Mouse (Mus musculus): ENCODE data around the gene Arhgef28. TPM values are rescaled to one million over a fixed set of nuclear protein-coding genes. Genes with fewer than 3 reads are reported as not detected.
A peak's percentile ranks its signal among the peaks of the same experiment; 100 is the strongest.
"Not testable (repeated sequence)": the region's sequence is repeated elsewhere in the genome, so short reads cannot be mapped to it uniquely, and the experiment has no call there.

The Arhgef28 gene
- total RNA-seq, 4 experiments from 2014 or later = 15.1 to 41.9 (median 31.5) TPM

DNA sequence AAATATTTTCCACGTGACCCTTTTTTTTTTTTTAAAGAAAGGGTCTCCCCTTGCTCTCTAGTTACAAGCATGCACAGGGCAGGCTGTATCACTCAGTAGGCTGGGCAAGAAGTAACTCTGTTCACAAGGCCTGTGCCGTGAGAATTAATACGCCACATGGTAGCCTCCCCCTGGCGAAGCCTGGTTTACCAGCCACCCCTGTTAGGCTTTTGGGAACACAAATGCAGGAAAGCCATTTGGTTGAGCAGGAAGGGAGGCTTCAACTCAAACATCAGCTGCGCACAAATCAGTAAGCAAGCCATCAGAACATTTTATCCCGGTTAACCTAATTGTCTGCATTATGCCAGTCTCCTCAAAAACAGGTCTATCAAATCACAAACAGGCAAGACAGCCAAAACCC lies 136.6 kb downstream of the Arhgef28 start:
- DNase-seq = no peak

DNA sequence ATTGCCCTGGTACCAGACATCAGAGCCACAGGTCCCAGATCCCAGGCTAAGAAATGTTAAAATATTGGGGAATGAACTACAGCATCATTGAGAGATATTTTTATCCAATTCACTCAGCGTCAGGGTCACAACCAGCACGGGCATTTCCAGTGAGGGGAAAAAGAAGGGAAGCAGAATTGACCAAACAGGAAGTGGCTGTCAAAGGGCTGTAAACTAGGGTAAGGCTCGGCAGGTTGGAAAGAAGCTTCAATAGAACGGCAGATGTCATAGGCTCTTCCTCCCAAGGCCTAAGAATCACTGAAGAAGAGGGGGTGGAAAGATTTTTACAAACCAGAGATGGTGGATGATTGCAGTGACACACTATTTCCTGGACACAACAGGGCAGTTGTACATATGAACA lies 143.4 kb downstream of the Arhgef28 start:
- DNase-seq = no peak

DNA sequence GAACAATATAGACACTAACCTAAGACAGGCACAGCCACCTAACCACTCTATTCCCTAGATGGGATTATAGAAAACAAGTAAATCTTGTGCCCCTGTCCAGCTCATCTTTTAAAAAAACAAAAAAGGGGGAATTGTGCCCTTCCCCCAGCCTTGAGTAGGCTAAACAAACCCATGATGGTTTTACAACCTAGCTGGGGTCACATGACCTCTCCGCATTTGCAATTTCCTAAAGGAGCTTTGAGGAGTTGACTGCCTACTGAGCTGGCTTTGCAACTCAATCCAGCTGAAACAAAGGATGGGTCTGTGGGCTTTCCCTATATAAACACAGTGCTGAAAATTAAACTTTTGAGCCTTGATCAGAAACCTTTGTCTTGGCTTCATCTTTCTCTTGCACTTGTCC lies 146.1 kb downstream of the Arhgef28 start:
- not testable (repeated sequence) for DNase-seq

DNA sequence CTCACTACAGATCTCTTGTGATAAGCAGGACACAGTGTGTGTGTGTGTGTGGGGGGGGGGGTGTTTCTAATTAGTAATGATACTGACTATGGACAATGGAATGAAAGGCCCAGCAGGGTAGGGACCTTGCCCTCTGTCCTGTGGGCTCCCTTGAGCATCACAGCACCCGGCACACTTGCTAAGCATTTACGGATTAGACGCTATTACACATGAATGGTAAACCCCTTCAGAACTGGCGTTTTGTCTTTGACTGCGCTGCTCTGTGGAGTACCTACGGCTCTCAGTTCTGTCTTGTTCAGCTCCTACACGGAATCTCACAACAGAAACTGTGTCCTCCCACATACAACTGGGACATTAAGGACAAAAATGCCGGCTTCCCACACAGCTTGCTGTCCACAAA lies 151.0 kb downstream of the Arhgef28 start:
- no peak for DNase-seq

DNA sequence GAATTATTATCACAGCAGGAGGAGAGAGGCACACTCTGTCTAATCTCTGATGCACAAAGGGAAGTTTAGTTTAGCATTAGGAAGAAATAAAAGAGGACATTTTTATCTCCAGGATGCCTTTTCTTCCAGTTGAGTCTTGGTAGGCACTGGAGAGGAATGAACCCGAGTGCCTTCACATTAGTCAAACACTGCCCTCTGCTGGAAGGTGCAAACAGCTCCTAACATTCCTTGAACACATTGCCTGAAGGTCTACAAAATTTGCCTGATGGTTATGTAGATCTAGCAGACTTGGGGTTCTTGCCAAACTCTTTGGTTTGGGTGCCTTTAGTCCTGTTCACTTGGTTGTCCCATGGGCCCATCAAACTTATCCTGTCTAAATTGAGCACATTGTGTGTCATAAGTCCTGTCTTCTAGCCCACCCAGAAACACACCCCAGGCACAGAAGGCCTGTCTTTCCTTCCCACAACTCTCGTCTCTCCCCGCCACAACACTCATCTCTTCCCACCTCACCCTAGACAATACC lies 165.6 kb downstream of the Arhgef28 start:
- no peak for DNase-seq

DNA sequence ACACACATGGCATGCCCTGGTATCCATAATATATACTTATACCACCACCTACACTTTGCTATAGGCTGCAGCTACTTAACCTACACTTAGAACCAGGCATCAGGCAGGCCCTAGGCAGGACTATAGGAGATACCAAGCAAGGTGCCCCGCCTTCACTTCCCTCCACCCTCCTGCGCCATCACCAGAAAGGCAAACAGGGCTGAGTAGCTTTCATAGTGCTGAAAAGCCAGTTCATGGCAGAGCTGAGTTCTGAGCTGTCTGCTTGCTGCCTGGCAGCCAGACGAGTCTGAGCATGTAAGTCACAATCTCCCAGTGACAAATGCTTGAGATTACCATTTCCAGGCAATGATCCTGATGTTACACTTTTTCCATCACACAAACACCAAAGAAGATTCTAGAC lies 167.5 kb downstream of the Arhgef28 start:
- no peak for DNase-seq

DNA sequence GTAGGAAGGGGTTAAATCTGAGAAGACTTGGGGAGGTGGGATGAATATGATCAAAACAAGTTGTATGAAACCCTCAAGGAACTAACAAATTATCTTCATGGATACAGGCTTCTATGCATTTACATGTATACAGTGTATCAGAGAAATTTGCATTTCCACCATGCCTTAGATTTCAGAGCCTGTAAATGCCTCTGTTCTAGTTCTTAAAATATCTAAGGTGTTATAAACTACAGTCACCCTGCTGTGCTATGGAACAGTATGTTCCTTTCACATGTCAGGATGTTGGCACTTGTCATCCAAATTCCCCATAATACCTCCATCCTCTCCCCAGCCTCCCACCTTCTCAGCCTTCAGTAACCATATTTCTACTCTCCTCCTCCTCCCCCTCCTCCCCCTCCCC lies 168.5 kb downstream of the Arhgef28 start:
- no peak for DNase-seq

DNA sequence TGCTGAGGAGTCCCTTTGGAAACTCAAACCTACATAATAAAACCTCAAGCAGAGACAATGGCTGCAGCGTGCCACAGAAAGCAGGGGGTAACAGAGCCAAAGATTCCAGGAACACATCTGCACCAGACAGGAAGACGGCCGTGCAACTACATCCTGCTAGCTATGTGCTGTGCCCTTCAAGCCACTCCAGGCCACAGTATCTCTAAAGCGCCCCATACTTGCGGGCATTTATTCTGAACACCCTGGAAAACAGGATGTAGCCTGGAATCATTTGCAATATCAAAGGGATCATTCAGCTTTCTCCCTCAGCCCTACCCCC lies 174.6 kb downstream of the Arhgef28 start:
- no peak for DNase-seq

DNA sequence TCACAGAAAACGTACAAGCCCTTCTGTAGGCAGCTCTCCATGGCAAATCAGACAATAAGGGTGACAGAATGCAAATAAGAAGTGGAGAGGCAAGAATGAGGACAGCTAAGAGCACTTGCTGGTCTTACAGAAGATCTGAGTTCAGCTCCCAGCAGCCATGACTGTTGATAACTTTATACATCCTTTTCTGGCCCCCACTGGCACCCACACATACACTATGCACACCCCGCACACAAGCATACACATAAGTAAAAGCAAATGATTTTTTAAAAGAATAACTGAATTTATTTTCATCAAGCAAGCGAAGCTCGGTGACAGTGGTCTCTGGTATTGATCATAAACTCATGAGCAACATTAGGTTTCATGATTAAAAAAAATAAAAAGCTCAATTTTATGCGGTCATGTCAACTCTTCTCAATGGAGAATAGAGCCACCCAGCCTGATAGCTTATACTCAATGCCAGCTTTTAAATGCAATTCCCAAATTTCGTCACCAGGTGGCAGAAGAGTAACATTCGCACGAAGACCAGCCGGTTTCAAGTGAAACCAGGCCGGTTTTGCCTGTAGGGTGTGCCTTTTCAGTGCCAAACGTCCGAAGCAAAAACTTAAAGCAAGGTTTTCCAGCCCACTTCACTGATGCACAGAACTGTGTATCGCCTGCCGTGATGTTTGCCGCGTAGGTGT lies 175.1 kb downstream of the Arhgef28 start:
- DNase-seq = peak; percentile 72

DNA sequence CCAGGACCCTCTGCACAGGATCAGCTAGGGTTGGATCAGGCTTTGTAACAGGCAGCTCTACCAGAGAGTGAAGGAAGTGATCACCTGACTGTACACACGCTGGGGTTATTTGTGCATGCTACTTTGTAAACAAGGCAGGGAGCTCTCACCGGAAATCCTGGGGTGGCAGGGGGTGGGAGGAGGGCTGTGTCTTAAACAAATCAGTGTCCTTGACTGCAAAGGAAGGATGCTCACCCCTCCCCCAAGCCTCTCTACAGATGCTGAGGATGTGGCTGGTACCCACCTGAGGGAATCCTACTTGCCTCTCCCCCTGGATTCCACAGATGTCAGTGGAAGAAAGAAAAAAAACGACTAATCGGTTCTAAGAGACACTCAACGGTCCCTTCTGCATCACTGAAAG lies 176.2 kb downstream of the Arhgef28 start:
- DNase-seq = no peak

DNA sequence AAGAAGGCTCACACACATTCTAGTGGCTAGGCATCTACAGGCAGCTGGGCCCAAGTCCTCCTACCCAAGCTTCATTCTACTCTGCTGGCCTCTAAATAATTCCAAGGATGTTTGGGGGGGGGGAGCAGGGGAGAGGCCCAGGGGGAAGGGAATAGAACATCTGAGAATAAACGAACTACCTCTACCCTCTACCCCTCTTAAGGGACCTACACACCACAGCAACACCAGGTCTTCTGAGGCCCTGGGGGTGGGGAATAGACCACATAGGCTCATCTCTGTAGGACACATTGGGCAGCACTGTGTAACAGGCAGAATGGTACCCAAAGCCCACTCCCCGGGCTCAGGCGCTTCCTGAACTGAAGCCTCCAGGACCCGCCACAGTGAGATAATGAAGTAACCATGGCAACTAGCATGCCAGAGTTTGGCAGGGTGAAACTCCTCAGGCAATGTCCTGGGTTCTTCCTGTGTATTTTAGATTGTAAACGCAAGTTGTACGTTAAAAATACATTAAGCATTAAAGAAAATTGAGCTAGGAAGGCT lies 177.5 kb downstream of the Arhgef28 start:
- DNase-seq = no peak

DNA sequence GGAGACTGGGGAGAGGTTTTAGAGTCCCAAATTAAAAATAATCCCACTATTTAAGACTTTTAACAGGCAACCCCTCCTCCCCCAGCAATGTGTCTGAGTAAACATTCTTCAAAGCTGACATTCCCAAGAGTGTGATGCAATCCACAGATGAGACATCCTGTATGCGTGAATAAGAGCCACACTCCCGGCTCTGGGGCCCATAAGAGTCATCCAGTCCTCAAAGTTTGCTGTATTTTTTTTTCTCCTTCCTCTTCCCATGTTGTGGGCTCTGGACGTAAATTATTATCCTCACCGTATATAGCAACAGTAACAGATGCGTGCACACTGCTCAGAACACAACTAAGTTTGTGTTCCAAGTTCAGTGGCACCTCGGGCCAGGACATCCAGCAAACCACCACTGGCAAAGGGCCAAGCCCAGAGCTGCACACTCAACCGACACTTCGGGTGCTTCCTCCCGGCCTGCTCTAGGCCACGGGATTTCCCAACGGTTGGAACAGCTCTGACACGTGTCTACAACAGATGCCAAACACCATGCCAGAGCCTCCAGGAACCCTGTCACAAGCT lies 178.5 kb downstream of the Arhgef28 start:
- DNase-seq = peak; percentile 75

DNA sequence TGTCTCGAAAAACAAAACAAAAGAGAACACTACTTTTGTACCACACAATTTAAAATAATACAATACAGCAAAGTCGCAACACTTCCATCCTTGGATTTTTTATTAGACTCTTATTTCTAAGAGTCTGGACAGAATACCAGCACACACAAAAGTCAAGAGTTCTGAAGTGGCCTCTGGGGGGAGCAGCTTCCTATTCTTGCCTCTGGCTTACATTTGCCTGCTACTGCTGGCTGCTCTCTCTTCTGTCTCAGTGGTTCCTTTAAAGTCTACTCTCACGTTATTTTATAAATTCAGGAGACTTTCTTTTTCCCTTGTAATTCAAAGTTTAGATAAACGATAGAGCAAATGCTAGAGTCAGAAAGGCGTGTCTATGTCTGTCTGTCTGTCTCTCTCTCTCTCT lies 179.1 kb downstream of the Arhgef28 start:
- no peak for DNase-seq

DNA sequence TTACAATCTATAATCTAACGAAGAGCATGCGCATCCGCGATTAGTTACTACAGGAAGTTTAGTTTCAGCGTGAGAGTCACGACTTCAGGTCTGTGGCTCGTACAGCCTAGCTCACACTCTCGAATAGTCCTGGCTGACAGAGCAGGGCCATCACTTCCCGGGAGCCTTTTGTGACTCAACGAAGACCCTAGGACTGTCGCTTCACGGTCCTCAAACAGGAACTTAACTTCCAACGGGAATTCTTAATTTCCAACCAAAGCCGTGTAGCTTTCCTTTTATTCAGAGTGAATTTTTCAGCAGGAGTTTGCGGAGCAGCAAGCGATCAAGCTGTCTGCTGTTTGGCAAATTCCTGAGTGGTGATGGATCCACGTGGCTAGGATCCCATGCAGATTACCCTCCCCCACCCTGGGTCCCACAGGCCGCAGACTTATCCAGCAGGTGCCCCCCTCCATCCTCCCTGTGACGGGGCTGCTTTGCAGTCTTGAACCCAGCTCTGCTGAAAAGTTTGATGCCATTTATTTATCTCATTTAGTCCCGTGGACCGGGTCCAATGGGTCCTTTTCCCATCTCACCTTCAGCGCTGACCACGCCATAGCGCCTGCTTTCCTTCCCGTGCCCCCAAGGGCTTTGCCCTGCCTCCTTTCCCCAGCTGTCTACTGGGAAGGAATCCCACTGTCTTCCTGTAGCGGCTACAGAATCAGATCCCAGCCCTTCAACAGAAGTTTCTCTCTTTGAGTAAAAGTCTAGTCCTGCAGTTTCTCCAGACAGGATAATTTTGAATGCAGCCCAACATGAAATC lies 180.3 kb downstream of the Arhgef28 start:
- DNase-seq = no peak

DNA sequence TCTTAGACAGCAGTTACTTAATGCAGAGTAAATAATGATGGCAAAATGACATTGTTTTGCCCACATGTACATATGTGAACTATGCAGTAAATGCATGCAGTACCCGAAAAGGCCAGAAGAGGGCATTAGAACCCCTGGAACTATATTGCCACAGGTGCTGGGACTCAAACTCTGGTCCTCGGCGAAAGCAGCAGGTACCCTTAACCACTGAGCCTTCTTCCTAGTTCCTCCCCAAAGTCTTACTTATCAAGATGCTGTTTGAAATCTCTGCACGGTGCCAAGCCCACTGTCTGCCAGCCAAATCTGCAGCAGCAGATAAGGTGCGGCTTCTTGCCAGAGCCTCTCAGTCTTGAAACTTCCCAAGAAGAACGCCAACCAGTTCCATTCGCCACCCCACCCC lies 181.1 kb downstream of the Arhgef28 start:
- no peak for DNase-seq

DNA sequence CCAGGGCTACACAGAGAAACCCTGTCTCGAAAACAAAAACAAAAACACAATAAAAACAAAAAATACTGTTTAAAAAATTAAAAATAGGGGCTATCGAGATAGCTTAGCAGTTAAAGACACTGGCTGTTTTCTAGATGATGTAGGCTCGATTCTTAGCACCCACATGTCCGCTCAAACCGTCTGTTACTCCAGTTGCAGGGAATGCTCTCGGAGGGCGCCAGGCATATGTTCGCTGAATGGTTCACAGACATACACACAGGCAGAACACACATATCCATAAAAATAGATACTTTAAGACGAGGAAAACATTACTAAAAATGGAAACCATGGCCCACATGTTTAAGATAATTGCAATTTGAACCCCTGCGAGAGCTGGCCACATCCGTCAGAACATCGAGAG lies 181.6 kb downstream of the Arhgef28 start:
- no peak for DNase-seq

DNA sequence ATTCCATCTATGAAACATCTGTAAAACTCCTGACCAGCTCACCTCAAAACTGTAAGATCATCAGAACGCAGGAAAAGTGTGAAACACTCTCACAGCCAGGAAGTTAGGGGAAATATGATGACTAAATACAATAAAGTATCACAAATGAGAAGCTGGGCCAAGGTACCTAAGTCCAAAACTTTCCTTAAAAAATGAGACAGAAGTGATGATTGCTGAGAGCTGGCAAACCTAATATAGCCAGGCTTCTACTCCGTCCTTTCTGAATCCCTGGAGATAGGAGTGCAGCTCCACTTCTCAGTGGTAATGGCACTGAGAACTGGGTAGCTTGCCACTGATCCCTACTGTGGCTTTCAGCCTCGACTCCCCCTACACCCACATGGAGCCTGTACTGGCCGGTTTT lies 184.3 kb downstream of the Arhgef28 start:
- DNase-seq = no peak

DNA sequence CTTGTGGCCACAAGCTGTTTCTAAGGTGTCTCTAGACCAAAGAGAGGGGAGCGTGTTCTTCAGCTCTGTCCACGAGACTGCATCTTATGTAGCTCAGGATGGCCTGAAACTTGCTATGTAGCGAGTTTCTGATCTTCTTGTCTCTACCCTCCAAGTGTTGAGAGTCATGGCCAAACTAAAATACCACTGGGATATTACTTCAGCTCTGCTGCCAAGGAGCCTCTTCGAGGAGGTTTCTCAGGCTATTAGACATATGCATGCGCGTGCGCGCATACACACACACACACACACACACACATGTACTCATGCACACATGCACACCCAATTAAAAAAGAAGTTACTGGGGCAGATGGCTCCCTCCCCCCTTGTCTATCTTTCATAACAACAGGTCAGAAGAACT lies 187.4 kb downstream of the Arhgef28 start:
- not testable (repeated sequence) for DNase-seq

DNA sequence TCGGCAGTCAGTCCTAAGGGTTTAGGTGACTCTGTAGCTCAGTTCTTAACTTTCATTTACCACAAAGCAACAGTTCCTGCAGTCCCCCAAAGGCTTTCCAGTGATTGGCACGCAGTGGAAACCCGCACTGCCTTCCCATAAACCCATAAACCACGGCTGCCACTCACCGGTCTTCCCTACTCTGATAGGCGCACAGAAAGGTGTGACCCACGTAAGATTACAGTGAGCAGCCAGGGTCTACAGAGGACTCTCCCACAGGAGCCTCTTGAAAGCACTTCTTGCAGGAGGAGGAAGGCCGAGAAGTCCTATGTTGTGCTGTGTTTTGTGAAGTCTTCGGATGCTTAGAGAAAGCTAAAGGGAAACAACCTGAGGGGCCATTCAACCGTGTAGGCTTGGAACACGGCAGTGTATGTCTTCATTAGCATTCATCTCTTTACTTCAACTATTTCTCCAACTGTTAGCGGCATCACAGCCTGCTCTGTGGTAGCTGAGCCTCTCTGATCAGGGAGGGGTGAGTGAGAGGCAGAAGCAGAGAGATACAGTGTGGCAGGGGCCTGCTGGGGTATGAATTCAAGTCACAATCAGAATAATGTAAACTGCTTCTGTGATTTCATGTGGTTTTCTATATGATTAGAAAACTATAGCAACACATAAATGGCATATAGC lies 189.2 kb downstream of the Arhgef28 start:
- DNase-seq = no peak

DNA sequence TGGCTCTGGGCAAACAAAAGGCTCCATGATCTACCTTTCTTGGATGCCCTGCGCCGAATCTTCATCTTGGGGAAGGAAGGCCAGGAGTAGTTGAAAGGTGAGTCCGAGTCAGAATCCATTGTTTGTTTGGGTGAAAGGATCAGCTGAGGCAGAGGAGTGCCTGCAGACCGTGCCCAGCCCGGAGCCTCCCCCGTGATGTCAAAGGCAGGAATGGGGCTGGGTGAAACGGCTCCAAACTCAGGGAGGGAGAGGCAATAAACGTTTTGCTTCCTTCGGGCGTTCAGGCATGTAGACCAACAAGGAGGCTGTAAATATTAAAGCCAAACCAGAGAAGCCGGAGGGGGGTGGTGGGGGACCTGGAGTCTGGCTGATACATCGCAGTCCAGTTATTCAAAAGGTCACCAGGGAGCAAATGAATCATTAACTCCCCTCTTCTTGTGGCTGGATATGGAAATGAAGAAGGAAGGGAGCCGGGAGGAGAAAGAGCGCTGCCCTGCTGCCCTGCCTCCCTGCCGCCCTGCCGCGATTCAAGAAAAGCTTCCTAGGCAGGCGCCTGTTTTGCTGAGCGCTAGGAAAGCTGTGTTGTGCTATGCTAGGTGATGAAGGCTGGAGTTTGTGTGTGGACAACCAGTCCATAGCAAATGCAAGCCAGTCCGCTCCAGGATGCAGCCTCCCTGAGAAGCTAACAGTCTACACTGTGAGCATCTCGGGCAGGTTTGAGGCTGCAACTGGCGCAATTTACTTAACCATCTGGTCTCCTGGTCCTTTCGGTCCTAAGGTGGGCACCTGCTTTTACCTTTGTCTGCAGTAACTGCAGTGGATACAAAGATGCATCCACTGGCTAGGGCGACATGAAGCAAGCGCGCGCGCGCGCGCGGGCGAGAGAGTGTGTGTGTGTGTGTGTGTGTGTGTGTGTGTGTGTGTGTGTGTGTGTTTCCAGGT lies 190.0 kb downstream of the Arhgef28 start:
- no peak for DNase-seq

DNA sequence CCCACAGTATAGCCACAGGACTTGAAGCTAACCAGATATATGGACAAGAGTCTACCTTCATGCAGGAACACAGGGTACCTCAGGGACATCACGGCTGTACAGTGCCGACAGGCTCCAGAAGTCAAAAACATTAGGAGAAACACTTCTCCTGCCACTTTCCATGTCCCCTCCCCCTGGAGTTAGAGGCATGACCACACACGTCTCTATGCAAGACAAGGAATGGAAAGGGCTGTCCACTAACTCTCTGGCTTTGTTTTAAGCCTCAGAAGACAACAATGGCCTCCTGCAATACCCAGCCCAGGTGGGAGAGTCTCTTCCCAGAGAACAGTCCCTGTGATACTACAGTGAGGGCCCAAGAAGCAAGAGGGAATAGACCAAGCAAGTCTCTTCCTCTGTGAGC lies 191.3 kb downstream of the Arhgef28 start:
- no peak for DNase-seq

DNA sequence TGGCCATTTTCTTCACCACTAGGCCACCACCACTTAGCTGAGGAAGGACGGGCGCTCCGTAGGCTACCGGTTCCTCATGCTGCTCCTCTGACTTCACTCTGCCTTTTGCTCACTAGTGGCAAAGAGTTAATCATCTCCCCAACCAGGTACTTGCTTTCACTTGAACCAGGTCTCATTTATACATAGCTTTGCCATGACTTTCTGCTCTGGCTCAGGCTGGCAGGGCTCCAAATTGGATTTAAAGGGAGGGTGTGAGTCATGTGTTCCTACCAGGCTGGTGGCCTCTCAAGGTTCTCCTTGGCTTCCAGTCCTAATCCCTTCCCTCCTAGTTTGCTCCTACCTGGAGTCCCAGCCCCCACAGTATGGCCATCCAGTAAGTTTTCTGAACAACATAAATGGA lies 192.5 kb downstream of the Arhgef28 start:
- peak; percentile 49 for DNase-seq

All from adrenal gland, adult 8-10 months (tissue).